Mouse (Mus musculus) embryo, embryonic 9.5 days (tissue): Measurements from ENCODE around the gene Ten1.

Experiments
- DNase-seq: peaks from one replicate; pipeline ENCODE4 v3.0.0-alpha.2; 2017; ENCODE audit errors: extremely low spot score

Gene Ten1

DNA sequence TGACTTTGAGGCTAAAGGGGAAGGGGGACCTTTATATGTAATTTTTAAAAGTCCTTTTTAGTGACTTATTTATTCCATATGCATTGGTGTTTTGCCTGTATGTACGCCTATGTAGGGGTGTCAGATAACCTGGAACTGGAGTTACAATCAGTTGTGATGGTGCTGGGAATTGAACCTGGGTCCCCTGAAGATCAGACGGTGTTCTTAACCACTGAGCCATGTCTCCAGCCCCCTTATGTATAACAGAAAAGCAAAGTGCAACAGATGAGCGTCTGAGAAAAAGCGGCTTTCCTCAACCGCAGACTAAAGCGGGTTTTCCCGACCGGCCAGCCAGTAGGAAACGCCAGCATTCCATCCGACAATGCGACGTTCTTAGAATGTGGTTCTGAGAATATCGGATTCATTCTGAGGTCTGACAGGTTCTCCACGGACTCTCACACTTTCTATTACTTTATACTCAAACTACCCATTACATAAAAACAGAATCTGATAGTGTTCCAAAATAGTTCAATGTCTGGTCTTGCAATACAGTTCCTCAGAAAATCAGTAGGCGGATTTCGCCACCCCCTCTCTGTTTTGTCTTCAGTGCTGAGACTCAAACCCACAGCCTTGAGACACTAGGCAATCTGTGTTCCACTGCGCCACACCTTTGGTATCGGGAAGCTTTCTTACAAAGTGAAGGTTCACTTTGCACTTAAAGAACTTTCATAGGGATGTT is 1.6 kb upstream of the Ten1 start:
- no peak for DNase-seq

GRCm38 (mm10) chr11:116197584-116197906 is 1.1 kb upstream of the Ten1 start:
- DNase-seq: no peak

DNA sequence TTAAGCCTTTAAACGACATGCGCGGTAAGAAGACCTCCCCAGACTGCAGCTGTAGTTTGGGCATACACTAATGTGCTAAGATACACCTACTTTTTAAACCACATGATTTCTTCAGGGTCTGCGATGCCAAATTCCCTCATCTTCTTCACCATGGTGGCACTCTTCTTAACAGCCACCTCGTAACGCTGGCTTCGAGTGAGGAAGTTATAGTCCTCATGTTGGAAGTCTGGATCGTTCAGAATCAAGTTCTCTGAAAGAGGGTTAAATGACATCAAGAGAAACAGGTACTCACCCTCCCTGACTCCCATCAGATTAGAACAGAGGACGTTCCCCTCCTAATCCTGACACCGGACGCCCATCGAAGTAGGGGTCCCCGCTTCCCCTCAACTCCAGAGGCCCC is 523 bp upstream of the Ten1 start:
- DNase-seq: no peak

- DNase-seq: no peak
Observed at GRCm38 (mm10) chr11:116201151-116201550, 2.5 kb downstream of the Ten1 start.

DNA sequence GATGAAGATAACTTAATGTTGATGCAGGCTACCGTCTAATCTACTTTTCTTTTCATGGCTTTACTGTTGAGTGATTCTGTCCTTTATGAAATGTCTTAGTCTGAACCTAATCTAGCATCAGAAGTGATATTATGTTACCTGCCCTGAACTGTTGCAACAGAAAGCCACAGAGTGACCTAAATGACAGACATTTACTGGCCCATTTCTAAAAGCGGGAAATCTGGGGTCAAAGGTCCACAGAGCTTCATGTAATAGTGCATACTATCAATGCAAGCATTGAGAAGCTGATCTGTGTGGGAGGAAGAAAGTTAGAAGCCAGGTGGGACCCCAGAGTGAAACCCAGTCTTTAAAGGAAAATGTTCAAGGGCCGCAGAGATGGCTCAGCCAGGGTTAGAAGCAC is 4.5 kb downstream of the Ten1 start:
- no peak for DNase-seq

DNA sequence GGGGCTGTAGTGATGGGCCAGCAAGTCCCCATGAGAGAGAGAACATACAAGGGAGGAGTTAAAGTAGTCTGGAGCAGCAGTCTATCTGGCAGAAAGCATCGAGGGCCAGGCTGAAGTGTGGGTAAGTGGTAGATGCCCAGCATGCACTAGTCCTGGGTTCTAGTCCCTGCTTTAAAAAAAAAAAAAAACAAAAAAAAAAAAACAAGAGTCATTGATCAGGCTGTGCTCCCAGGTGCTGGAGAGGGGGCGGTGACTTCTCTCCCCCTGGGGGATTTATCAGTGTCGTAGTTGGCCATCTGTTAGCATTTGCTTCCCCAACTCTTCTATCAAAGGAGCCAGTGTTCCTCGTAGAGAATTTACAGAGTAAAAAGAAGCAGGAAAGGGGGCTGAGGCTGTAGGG is 8.0 kb downstream of the Ten1 start:
- DNase-seq: no peak

- DNase-seq: no peak
Observed at GRCm38 (mm10) chr11:116208660-116209059, 10.0 kb downstream of the Ten1 start.

DNA sequence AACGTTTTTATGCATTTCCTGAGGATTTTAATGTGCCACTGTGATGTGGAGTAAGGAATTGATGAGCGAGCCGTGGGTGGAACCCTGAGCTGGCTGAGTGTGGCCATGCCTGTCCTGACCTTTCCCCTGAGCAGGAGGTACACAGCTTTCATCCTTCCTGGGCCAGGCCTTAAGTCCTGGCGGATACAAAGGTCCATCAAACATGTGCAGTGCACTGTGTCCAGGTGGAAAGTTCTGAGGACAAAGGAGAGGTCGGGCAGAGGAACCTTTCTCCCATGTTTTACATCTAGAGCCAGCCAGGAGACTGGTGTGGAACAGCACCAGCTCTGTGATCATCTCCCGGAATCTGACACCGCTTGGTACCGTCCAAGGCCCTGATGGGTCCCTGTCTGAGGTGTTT is 10.6 kb downstream of the Ten1 start:
- DNase-seq: no peak

- no peak for DNase-seq
Observed at GRCm38 (mm10) chr11:116210696-116211095, 12.0 kb downstream of the Ten1 start.

DNA sequence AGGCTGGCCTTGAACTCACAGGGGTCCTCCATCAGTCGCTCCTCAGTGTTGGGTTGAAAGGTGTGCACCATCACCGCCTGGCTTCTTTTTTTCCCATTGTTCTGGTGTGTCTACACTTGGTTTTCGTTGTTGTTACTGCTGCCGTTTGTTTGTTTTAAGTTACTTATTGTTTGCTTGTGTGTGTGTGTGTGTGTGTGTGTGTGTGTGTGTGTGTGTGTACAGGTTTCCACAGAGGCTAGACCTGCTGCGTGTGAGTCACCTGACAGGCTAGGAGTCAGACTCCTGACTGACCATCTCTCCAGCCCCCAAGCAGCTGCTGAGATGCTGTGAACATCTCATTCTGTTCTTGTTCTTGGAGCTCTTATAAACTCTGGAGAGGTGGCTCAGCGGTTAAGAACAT is 14.2 kb downstream of the Ten1 start:
- DNase-seq: no peak

DNA sequence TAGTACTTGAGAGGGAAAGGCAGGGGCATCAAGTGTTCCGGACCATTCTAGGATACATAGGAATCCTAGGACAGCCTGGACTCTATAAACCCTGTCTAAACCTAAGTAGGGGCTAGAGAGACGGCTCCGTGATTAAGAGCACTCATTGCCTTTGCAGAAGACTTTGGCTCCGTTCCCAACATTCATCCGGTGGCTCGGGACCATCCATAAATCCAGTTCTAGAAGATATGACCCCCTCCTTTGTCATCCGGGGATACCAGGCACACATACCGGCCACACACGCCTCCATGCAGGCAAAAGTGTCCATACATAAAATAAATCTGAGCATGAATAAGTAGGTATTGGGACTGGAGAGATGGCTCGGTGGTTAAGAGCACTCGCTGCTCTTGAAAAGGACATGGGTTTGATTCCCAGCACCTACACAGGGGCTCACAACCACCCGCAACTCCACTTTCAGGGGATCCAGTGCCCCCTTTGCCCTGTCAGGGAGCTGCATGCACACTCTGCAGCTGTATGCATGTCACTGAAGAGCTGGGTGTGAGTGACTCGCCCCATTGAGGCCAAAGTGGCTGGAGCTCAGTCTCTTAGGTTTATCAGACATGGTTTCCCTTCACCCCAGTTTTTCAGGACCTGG is 15.3 kb downstream of the Ten1 start:
- DNase-seq: no peak

DNA sequence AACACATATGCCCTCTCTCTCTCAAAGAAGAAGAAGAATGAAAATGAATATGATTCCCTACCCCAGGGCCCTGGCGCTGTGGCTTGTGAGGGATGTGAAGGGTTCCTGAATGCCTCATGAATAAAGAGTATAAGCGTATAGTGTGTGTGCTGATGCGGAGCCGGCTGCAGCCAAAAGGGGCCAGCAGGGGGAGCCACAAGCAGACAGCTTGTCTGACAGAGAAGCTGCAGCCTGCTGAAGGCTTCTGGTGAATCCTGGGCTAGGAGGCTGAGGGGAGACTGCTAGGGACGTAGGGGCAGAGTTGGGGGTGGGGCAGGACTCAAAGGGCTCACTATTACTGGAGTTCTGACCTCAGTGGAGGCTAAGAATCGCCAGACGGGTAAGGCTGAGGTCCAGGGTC is 16.5 kb downstream of the Ten1 start:
- no peak for DNase-seq

DNA sequence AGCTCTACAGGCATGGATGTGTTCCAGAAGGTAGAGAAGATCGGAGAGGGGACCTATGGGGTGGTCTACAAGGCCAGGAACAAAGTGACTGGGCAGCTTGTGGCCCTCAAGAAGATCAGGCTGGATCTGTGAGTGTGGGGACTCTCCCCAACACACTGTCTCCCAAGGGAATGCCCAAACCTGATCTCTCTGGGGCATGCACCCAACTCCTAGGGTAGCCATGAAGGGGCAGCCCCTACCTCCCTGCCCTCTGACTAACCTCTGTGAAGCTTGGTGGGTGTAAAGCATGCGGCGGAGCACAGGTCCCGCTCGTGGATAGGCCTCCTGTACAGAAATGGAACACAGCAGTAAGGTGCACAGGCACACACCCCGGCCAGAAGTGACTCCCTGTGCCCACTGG is 17.3 kb downstream of the Ten1 start:
- DNase-seq: no peak

GRCm38 (mm10) chr11:116216549-116216948 is 17.9 kb downstream of the Ten1 start:
- no peak for DNase-seq

GRCm38 (mm10) chr11:116218263-116218662 is 19.6 kb downstream of the Ten1 start:
- DNase-seq: no peak

DNA sequence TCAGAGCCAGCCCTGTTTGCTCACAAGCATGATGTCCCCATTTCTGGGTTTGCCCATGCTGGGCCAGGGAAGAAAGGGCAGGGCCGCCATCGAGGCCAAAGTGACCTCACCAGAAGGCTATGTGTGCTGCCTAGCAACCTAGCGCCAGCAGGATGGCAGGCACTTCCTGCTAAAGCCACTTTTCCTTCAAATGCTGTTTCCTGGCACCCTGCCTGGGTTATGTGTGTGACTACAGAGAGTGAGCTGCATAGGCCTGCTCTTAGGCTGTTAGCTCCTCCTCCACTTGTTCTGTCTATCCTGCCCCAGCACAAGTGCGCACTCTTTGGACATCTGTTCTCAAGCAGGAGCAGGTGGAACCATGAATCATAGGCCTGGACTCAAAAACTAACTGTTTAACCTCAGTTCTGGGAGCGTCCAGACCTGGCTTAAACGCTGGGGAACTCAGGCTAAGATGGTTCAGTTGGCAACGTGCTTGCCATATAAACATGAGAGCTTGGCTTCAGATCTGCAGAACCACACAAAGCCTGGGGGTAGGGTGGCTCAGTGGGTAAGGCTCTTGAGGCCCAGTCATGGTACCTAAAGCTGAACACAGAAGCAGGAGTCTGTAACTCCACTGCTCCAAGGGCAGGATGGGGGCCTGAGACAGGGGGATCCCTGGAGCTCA is 20.2 kb downstream of the Ten1 start:
- DNase-seq: no peak

DNA sequence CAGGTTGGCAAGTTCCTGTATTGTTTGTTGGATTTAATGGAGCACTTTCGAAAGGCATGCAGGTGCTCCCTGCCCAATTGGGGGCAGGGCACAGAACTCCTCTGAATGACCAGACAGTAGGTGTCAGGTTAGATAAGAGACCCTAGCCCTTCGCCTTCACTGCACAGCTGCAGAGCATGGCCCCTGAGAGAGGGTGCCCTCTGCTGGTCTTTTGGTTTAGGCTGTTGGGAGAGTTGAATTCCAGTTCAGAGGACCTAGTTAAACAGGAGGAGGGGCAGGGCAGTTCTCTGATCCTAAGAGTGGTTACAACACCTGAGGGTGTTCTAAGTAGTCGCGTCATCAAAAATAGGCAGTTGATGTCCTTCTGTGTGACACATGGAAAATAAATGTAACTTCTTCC is 21.2 kb downstream of the Ten1 start:
- DNase-seq: peak; percentile 74

DNA sequence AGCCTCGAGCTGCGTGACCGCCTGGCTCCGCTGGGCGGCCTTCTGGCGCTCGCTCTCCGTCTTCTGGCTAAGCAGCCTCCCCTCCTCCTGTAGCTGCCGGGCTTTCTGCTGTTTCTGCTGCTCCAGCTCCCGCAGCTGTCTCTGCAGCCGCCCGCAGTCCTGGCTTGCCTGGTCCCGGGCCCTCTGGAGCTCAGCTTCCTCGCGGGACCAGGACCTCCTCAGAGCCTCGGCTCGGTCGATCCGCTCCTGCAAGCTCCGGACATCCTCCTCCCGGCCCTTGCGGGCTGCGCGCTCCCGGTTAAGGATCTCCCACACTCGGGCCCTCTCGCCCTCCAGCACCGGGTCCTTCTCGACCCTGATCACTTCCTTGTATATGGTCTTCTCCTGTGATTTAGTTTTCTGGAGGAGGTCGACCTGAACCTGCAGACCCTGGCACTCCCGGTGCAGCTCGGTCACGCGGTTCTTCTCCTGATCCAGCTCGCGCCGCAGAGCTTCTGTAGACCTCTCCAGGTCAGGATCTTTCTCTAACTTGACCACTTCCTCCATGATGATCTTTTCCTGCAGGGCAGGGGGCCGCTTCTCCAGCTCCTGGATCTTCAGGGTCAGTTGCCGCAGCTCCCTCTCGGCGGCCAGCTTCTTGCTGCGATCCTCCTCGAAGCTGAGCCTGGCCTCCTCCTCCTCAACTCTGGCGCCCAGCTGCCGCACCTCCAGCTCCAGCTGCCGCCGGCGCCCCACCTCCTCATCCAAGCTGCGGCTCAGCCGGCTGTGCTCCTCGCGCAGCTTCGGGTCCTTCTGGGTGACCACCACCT is 23.5 kb downstream of the Ten1 start:
- peak; percentile 58 for DNase-seq

DNA sequence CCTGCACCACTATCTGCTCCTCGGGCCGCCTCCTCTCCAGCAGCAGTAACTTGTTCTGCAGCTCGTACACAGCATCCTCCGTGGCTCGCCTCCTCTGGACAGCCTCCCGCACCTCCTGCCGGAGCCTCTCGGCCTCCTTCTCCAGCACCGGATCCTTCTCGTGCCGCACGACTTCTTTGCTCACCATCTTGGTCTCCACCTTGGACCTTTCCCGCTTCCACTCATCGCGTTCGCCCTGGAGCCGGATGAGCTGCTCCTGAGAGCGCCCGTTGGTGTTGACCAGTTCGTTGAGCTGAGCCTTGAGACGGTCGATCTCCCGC is 24.0 kb downstream of the Ten1 start:
- DNase-seq: no peak

GRCm38 (mm10) chr11:116226414-116226813 is 27.8 kb downstream of the Ten1 start:
- DNase-seq: peak; percentile 78

- DNase-seq: no peak
Observed at GRCm38 (mm10) chr11:116228699-116229098, 30.0 kb downstream of the Ten1 start.

GRCm38 (mm10) chr11:116232427-116232826 is 33.8 kb downstream of the Ten1 start:
- DNase-seq: no peak

DNA sequence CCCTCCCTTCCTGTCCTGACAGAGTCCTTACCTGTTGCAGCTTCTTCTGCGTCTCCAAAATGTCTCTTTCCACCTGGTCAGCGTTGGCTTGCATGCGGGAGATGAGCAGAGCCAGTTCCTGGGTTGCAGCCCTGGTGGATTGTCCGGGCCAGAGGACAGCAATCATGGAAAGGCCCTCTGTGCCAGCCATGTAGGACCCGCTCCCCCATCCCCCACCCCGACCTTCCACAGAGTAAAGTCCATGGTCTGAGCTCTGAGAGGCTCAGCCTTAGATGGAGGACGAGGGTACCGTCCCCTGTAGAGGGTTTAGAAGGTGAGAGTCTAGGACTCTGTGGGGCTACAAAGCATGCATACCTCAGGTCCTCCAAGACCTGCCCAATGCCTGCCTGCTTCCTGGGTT is 36.2 kb downstream of the Ten1 start:
- DNase-seq: no peak
